Mouse (Mus musculus) lung, embryonic 16.5 days (tissue): ENCODE measurements at regions not wholly inside any gene's neighbourhood (a gene's known extent, or its start where the extent isn't known, plus 50 kb on each side); places are given as distances from the start of the nearest gene placed in this dataset.

Experiments
- ATAC-seq: fragments of 200-750 bp; cut with Nextera tagmentation; 2 replicates; pipeline ENCODE4 v1.8.0; 2017; ENCODE audit warnings: low read depth, mild to moderate bottlenecking, moderate library complexity
- H3K27ac ChIP-seq: fragments of 300-500 bp; sonication (generic); 2 replicates; pipeline ENCODE4 v1.5.1; 2014; ENCODE audit warnings: mild to moderate bottlenecking, control low read depth, low read length
- H3K27me3 ChIP-seq: fragments of 300-500 bp; sonication (generic); 2 replicates; pipeline ENCODE4 v1.6.1; 2014; ENCODE audit warnings: low read depth, low read length, mixed read lengths; ENCODE audit not compliant: control insufficient read depth, insufficient read depth
- H3K36me3 ChIP-seq: fragments of 300-500 bp; sonication (generic); 2 replicates; pipeline ENCODE4 v1.6.1; 2014; ENCODE audit warnings: low read length; ENCODE audit not compliant: control insufficient read depth, insufficient read depth
- H3K4me1 ChIP-seq: fragments of 300-500 bp; sonication (generic); replicated peaks from 2 replicates; pipeline ENCODE4 v1.6.1; 2014; ENCODE audit warnings: low read length, mixed read lengths; ENCODE audit not compliant: control insufficient read depth, insufficient read depth
- H3K4me2 ChIP-seq: fragments of 300-500 bp; sonication (generic); 2 replicates; pipeline ENCODE4 v1.6.1; 2014; ENCODE audit warnings: low read depth, low read length, control low read depth
- H3K4me3 ChIP-seq: fragments of 300-500 bp; sonication (generic); 2 replicates; pipeline ENCODE4 v1.5.1; 2014; ENCODE audit warnings: mild to moderate bottlenecking, low read length, control low read depth
- H3K9ac ChIP-seq: fragments of 300-500 bp; sonication (generic); 2 replicates; pipeline ENCODE4 v1.6.1; 2014; ENCODE audit warnings: low read length, control low read depth
- H3K9me3 ChIP-seq: fragments of 300-500 bp; sonication (generic); 2 replicates; pipeline ENCODE4 v1.6.1; 2016; ENCODE audit warnings: low read length; ENCODE audit not compliant: control insufficient read depth
- WGBS: fragments of 180-500 bp; shearing (Covaris S2); extraction: QIAGEN DNeasy Blood & Tissue Kit; methylation state at CpG from one replicate; pipeline ENCODE4 v1.1.7; 2014; 5-methylcytosine and 5-hydroxymethylcytosine counted together

DNA sequence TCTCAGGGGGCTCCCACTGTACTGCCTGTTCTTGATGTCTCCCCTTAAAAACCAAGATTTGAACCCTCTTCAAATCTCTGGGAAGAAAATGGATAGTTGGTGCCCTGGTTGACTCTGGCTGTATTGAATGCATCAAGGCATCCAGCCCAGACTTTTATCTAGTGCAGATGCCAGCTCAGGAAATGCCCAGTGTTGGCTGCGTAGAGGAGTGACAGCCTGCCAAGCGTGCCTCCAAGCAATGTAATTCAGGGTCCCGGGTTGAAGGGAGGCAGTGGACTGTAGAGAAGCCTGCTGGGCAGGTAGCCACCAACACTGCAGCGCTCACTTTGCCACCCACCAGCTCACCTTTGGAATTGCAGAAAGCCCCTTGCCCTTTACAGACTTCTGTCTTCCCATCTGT lies 146.4 kb downstream of the Opa1 start:
- Histone ChIP-seq H3K27ac (no peak overlapping the region), H3K36me3 (no peaks in the 10 kb centered on the region), H3K4me1 (peaks cover 15% of the 10 kb centered on the region), H3K27me3 (peaks cover 4% of the 10 kb centered on the region; the same call in 1 of the 2 replicates), H3K9me3 (no peaks in the 10 kb centered on the region), H3K4me3 (no peak overlapping the region), H3K9ac (no peak overlapping the region), H3K4me2 (no peak overlapping the region)
- ATAC-seq, result no peak
- WGBS, result 73% methylated on average over 4 of the region's 4 CpGs

DNA sequence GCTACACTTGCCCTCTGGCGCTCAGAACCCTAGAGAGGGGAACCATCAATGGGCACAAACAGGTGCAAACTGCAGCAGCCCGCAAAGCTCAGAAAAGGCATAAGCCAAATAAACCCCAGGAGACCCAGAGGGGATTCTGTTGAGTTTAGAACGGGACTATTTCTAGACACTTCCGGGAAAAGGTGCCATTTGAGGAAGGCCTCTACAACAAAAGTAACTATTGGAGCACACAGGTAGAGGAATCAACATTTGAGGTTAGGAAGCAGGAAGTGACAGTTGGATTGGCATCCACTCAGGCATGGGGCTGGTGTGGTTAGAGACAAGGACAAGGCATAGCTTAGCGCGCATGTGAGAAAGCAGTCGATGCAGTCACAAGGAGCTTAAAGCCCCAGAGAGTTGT lies 148.3 kb downstream of the Opa1 start:
- no peaks in the 10 kb centered on the region for H3K9me3 ChIP-seq
- 80% methylated on average over 7 of the region's 7 CpGs for WGBS
- H3K27ac ChIP-seq, result no peak overlapping the region
- no peak overlapping the region for H3K4me2 ChIP-seq
- peaks cover 15% of the 10 kb centered on the region for H3K4me1 ChIP-seq
- no peak overlapping the region for H3K9ac ChIP-seq
- H3K36me3 ChIP-seq, result no peaks in the 10 kb centered on the region
- no peak for ATAC-seq
- H3K27me3 ChIP-seq, result peaks cover 4% of the 10 kb centered on the region; the same call in 1 of the 2 replicates
- H3K4me3 ChIP-seq, result no peak overlapping the region

DNA sequence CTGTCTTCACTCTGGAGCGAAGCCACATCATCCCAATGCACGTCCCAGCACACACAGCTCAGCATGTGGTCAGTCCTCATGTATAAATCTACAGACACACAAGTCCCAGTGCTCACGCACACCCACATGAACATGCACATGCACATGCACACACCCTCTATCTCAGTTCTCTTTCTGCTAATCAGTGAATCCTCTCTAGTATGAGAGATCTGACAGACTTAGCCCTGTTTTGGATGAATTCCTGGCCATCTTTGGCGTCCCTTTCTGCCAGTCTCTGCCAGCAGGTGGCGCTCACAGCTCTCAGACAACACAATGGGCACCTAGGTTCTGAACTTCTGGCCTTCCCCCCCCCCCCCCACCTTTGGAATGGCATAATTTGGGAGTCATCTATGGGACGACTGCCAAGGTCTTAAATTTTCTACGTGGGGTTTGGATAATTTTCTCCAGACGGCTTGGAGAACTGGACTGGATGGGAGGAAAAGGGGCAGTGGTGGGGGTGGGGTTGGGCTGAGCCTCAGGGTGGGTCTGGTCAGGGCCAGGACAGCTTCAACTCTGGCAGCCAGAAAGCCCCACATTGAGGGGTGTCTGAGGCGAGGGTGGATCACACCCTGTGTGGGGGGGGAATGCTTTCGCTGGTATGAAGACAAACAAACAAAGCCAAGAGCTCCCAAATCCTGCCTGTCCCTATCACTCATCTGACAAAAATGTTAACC lies 149.8 kb downstream of the Opa1 start:
- Histone ChIP-seq H3K27ac (no peak overlapping the region), H3K36me3 (no peaks in the 10 kb centered on the region), H3K4me1 (peaks cover 21% of the 10 kb centered on the region), H3K4me3 (no peak overlapping the region), H3K4me2 (no peak overlapping the region), H3K27me3 (peaks cover 4% of the 10 kb centered on the region; the same call in 1 of the 2 replicates), H3K9ac (no peak overlapping the region), H3K9me3 (no peaks in the 10 kb centered on the region)
- 18% methylated on average over 10 of the region's 10 CpGs for WGBS
- peak; percentile 57 for ATAC-seq

DNA sequence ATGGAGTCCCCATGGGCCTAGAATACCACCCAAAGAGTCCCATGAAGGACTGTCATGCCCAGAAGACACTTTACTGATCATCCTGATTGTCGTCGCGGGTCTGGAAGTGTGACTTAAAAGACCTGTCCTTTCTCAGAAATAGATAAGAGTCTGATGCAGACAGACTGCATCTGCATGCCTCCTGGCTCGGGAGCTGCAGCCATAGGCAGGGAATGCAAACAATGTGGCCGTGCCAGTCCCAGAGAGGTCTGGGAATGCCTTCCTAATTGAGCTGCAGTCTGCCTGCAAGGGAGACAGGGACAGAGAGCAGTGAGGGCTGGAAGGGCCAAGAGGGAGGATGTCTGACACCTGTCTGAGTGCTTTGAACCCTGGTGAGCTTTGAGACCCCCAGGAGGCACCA lies 150.9 kb downstream of the Opa1 start:
- H3K4me1 ChIP-seq, result peaks cover 26% of the 10 kb centered on the region
- no peak overlapping the region; the same call in 1 of the 2 replicates for H3K9ac ChIP-seq
- no peak overlapping the region for H3K4me3 ChIP-seq
- no peak overlapping the region for H3K27ac ChIP-seq
- no peak overlapping the region for H3K4me2 ChIP-seq
- no peaks in the 10 kb centered on the region for H3K9me3 ChIP-seq
- WGBS, result 9% methylated on average over 5 of the region's 5 CpGs
- ATAC-seq, result no peak
- H3K36me3 ChIP-seq, result no peaks in the 10 kb centered on the region
- peaks cover 4% of the 10 kb centered on the region; the same call in 1 of the 2 replicates for H3K27me3 ChIP-seq

DNA sequence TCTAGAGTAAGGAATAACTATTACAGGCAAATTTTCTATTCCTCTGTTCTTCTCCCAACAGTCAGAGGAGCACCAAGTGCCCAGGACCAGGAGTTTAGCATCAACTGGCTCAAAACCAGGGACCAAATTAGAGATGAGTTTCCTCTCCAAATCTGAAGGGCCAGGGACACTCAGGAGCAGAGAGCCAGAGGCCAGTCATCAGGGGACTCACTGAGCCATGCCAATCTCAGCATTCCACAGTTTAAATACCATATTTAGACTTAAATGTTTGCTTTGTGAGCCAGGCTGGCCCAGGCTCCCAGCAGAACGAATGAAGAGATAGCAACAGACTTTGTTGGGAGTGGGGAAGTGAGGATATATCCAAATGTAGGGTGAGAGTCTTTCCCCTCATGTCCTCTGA lies 153.8 kb downstream of the Opa1 start:
- Histone ChIP-seq H3K9ac (no peak overlapping the region), H3K4me2 (no peak overlapping the region), H3K36me3 (no peaks in the 10 kb centered on the region), H3K9me3 (no peaks in the 10 kb centered on the region), H3K27me3 (no peaks in the 10 kb centered on the region; the same call in 1 of the 2 replicates), H3K4me1 (peaks cover 39% of the 10 kb centered on the region), H3K4me3 (no peak overlapping the region), H3K27ac (no peak overlapping the region)
- WGBS, result 21% methylated on average over 1 of the region's 1 CpGs
- no peak for ATAC-seq

DNA sequence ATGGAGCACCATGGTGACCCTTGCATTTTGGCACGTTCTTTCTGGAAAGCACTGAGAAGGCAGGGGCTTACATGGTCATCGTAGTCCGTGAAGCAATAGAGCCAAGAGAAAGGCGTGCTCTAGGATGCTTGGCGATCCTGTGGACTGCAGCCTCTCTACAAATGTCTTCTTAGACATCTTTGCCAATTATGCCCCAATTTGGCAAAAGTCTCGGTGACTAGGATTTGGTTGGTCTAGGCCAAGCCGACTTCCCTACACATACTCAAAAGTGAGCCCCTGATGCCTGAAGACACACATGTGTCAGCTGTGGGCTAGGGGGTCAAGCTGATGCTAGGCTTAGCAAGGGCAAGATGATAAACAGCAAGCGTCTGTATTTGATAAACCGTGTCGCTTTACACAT lies 154.7 kb downstream of the Opa1 start:
- H3K27ac ChIP-seq, result no peak overlapping the region
- no peak for ATAC-seq
- no peaks in the 10 kb centered on the region for H3K9me3 ChIP-seq
- H3K27me3 ChIP-seq, result no peaks in the 10 kb centered on the region
- H3K4me3 ChIP-seq, result no peak overlapping the region
- 76% methylated on average over 10 of the region's 10 CpGs for WGBS
- peaks cover 37% of the 10 kb centered on the region for H3K4me1 ChIP-seq
- no peaks in the 10 kb centered on the region for H3K36me3 ChIP-seq
- no peak overlapping the region for H3K9ac ChIP-seq
- H3K4me2 ChIP-seq, result no peak overlapping the region

DNA sequence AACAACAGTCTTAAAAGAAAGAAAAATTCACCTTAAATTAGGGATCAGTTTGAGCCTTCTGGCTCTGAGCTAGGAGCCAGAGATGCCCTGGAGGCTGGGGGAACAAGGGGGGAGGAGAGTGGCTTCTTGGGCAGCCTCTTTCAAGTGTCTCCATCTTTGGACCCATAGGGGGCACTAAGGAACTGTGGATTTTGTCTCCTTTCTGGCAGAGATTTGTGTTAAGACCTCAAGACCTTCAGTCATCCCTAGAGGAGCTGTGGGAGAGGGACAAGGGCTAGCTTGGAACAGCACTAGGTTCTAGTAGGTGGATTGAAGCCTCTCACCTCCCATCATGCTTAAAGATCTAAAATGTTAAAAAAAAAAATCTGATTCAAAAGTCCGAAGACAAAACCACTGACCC lies 155.2 kb downstream of the Opa1 start:
- Histone ChIP-seq H3K4me2 (peak overlapping the region; percentile 32), H3K36me3 (no peaks in the 10 kb centered on the region), H3K27ac (peak overlapping the region; percentile 93), H3K9me3 (no peaks in the 10 kb centered on the region), H3K4me3 (no peak overlapping the region), H3K4me1 (peaks cover 33% of the 10 kb centered on the region), H3K9ac (peak overlapping the region; percentile 45), H3K27me3 (no peaks in the 10 kb centered on the region)
- WGBS, result 9% methylated on average over 1 of the region's 1 CpGs
- ATAC-seq, result peak; percentile 80

DNA sequence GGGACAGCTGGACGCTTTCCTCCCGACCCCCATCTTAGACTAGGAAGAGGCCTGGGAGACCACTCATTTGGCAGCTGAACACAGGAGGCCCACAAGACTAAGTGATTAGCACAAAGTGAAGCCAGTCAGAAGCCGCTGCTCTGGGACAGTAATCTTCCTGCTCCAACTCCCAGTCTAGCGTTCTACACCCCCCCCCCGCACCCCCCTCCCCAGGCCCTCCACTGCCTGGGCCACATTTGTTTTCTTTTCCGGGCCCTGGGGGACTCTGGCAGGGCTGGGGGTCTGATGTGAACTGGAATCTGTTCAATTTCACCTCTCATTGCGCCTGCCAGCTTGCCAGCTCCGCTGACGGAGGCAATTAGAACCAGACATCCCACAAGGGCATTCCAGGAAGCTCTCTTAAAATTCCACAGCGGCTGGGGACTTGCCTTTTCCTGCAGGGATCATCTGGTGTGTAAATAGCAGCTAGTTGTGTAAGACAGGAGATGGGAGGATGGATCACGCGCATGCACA lies 155.7 kb downstream of the Opa1 start:
- Histone ChIP-seq H3K4me2 (peak overlapping the region; percentile 32), H3K36me3 (no peaks in the 10 kb centered on the region), H3K27ac (peak overlapping the region; percentile 93), H3K4me1 (peaks cover 32% of the 10 kb centered on the region), H3K4me3 (no peak overlapping the region), H3K9me3 (no peaks in the 10 kb centered on the region), H3K27me3 (no peaks in the 10 kb centered on the region), H3K9ac (peak overlapping the region; percentile 45)
- 3% methylated on average over 12 of the region's 12 CpGs for WGBS
- peak; percentile 76 for ATAC-seq

DNA sequence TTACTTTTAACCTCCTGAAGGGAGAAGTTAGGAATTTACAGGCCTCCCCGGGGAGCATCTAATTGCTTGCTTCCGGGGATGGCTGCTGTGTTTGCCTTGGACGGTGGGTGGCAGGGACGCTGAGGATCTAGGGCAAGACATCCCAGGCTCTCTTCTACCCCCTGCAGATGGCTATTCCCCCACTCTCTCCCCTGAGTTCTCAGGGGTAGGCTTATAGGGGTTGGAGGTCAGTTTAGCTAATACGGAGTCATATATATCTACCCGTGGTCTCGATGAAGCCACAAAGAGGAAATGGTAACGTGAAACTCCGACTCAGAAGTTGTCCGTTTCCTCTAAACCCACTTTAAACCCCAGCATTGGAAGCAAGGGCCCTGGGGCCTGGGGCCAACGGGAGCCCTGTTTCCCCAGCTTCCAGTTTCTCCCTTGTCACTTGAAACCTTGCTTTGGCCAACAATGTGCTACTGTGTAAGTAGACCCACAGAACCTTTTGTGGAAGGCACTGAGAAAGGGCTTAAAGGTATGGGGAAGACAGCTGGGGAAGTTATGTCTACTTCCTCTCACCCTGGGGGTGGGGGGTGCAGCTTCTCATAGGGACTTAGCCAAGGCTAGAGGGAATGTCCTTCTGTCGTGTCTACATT lies 156.4 kb downstream of the Opa1 start:
- Histone ChIP-seq H3K9me3 (no peaks in the 10 kb centered on the region), H3K9ac (no peak overlapping the region; the same call in 1 of the 2 replicates), H3K4me3 (no peak overlapping the region), H3K27me3 (no peaks in the 10 kb centered on the region), H3K4me1 (peaks cover 25% of the 10 kb centered on the region), H3K27ac (peak overlapping the region; percentile 93), H3K4me2 (no peak overlapping the region), H3K36me3 (no peaks in the 10 kb centered on the region)
- peak; percentile 48 for ATAC-seq
- WGBS, result 13% methylated on average over 12 of the region's 12 CpGs
